Mouse (Mus musculus) forebrain, postnatal 0 days (tissue): ENCODE measurements at regions not wholly inside any gene's neighbourhood (a gene's known extent, or its start where the extent isn't known, plus 50 kb on each side); places are given as distances from the start of the nearest gene placed in this dataset.

ENCODE experiments used
- ATAC-seq: fragments of 200-750 bp; cut with Nextera tagmentation; 2 replicates; pipeline ENCODE4 v1.8.0; 2017; ENCODE audit warnings: mild to moderate bottlenecking, moderate library complexity
- DNase-seq: peaks from one replicate; pipeline ENCODE4 v3.0.0-alpha.2; 2015
- H3K27ac ChIP-seq: fragments of 300-500 bp; sonication (generic); 2 replicates; pipeline ENCODE4 v1.5.1; 2014; ENCODE audit warnings: low read depth, mild to moderate bottlenecking, antibody characterized with exemption, low read length, moderate library complexity, mixed read lengths
- H3K27me3 ChIP-seq: fragments of 300-500 bp; sonication (generic); 2 replicates; pipeline ENCODE4 v1.6.1; 2014; ENCODE audit warnings: mild to moderate bottlenecking, low read length, mixed read lengths; ENCODE audit not compliant: insufficient read depth
- H3K36me3 ChIP-seq: fragments of 300-500 bp; sonication (generic); 2 replicates; pipeline ENCODE4 v1.6.1; 2014; ENCODE audit warnings: mild to moderate bottlenecking, moderate library complexity; ENCODE audit not compliant: insufficient read depth
- H3K4me1 ChIP-seq: fragments of 300-500 bp; sonication (generic); 2 replicates; pipeline ENCODE4 v1.6.1; 2014; ENCODE audit warnings: antibody characterized with exemption; ENCODE audit not compliant: insufficient read depth
- H3K4me2 ChIP-seq: fragments of 300-500 bp; sonication (generic); 2 replicates; pipeline ENCODE4 v1.6.1; 2014; ENCODE audit warnings: low read depth, mild to moderate bottlenecking, moderate library complexity
- H3K4me3 ChIP-seq: fragments of 300-500 bp; sonication (generic); 2 replicates; pipeline ENCODE4 v1.5.1; 2014; ENCODE audit warnings: low read depth, low read length, mixed read lengths
- H3K9ac ChIP-seq: fragments of 300-500 bp; sonication (generic); 2 replicates; pipeline ENCODE4 v1.6.1; 2014; ENCODE audit warnings: mild to moderate bottlenecking
- H3K9me3 ChIP-seq: fragments of 300-500 bp; sonication (generic); 2 replicates; pipeline ENCODE4 v1.6.1; 2016; ENCODE audit warnings: low read length
- CTCF ChIP-seq: sonication (generic); IDR thresholded peaks from 2 replicates; pipeline ENCODE4 v1.5.1; 2016; ENCODE audit warnings: antibody characterized with exemption, control low read depth, low read depth
- WGBS: fragments of 180-500 bp; shearing (Covaris S2); extraction: QIAGEN DNeasy Blood & Tissue Kit; methylation state at CpG from one replicate; pipeline ENCODE4 v1.1.7; 2014; 5-methylcytosine and 5-hydroxymethylcytosine counted together

DNA sequence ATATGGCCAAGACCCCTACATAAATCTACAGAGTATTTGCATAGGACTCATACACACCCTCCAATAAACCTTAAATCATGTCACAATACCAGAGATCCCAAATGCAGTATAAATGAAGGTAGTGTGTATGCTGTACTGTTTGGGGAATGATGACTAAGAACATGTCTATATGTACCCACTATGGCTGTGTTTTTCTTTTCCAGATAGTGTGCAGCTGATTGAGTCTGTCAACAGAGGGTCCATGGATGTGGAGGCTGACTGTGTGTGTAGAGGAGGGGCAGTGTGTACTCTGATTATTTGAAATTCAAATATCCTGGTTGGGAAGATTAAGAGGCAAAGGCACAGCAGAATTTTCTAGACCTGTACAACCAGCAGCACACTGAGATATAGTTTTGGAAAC is 388.6 kb downstream of the Lpin1 start:
- ATAC-seq (no peak), DNase-seq (no peak)
- H3K27ac ChIP-seq, result no peak overlapping the region
- H3K4me1 ChIP-seq, result no peaks in the 10 kb centered on the region
- no peak overlapping the region for H3K4me3 ChIP-seq
- no peak overlapping the region for H3K4me2 ChIP-seq
- H3K9me3 ChIP-seq, result no peaks in the 10 kb centered on the region
- H3K36me3 ChIP-seq, result no peaks in the 10 kb centered on the region
- no peaks in the 10 kb centered on the region for H3K27me3 ChIP-seq
- TF ChIP-seq CTCF, result no peak
- H3K9ac ChIP-seq, result no peak overlapping the region

DNA sequence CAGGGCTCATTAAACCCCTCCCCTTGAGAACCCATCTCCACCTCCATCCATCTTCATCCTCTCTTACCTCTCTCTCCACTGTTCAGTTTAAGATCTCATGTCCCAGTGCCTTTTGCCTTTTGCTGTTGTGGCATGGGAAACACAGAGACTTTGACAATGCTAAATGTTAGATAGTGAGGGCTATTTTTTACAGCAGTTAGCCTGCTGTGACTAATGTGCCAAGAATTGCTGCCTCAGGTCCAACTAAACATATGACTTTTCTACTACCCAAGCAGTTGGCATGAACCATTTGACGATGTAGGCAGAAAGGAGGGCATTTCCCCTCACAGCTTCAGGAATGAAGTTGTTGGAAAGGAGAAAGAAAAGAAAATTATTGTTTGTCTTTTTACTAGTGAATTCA is 389.6 kb downstream of the Lpin1 start:
- TF ChIP-seq CTCF, result no peak
- Histone ChIP-seq H3K4me2 (no peak overlapping the region), H3K27me3 (no peaks in the 10 kb centered on the region), H3K9ac (no peak overlapping the region), H3K4me1 (no peaks in the 10 kb centered on the region), H3K36me3 (no peaks in the 10 kb centered on the region), H3K4me3 (no peak overlapping the region), H3K27ac (no peak overlapping the region), H3K9me3 (no peaks in the 10 kb centered on the region)
- ATAC-seq (no peak), DNase-seq (no peak)
- WGBS, result 77% methylated on average over 1 of the region's 1 CpGs

DNA sequence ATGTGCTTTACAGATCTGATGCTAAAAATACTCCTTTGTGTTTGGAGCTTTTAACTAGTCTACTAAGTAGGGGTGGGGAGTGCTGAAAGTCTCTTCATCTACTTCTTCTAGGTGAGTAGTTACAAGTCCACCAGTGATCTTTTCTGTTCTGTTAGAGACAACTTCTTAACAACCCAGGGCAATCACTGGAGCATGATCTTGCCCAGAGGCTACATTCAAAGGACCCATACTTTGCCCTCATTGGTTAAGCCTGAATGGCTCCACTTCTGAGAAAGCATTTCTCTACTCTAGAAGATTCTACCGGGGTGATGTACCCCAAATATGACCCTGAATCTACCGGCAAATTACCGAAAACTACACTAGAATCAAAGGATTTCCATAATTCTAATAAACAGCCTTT is 390.2 kb downstream of the Lpin1 start:
- H3K9me3 ChIP-seq, result no peaks in the 10 kb centered on the region
- no peak overlapping the region for H3K27ac ChIP-seq
- H3K27me3 ChIP-seq, result no peaks in the 10 kb centered on the region
- no peak for TF ChIP-seq CTCF
- DNase-seq (no peak), ATAC-seq (no peak)
- 94% methylated on average over 3 of the region's 3 CpGs for WGBS
- H3K4me3 ChIP-seq, result no peak overlapping the region
- no peaks in the 10 kb centered on the region for H3K36me3 ChIP-seq
- no peak overlapping the region for H3K4me2 ChIP-seq
- no peaks in the 10 kb centered on the region for H3K4me1 ChIP-seq
- H3K9ac ChIP-seq, result no peak overlapping the region

DNA sequence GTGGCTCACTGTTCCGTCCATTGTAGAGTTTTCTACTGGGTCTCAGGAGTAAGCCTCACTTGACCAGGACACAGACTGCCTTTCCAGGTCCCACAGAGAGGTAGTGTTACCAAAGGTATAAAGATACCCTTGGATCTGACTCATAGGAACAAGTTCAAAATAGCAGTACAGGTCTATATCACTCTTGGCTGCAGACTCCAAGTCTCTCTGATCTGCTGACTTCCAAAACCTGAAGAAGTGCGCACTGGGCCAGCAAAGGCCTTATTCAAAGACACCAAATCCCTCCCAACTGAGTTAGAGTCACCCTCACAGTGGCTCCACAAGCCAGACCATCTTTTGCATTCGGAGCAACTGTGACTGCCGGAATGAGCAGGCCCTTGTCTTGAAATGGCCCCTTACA is 391.9 kb downstream of the Lpin1 start:
- no peak overlapping the region for H3K4me2 ChIP-seq
- H3K36me3 ChIP-seq, result no peaks in the 10 kb centered on the region
- TF ChIP-seq CTCF, result no peak
- 82% methylated on average over 4 of the region's 4 CpGs for WGBS
- no peak overlapping the region for H3K27ac ChIP-seq
- H3K9me3 ChIP-seq, result no peaks in the 10 kb centered on the region
- H3K4me1 ChIP-seq, result no peaks in the 10 kb centered on the region
- H3K9ac ChIP-seq, result no peak overlapping the region
- H3K27me3 ChIP-seq, result no peaks in the 10 kb centered on the region
- ATAC-seq (no peak), DNase-seq (no peak)
- no peak overlapping the region for H3K4me3 ChIP-seq

DNA sequence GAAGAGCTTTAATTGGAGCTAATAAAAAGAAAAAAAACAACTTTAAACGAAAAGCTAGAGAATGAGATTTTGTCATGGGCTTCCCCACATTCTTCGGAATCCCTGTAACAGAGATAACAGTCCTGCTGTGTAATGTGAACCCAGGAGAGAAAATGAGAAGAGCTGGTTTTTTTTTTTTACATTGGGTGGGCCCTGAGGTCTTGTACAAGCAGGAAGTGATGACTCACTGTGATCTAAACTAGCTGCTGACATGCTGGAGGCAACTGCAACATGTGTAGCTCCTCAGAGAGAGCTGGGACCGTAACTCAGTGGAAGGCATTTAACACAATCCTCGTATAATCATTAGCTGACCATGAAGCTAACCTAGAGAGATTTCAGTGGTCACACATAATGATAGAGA is 393.8 kb upstream of the Trib2 start:
- TF ChIP-seq CTCF, result no peak
- WGBS, result 90% methylated on average over 4 of the region's 4 CpGs

DNA sequence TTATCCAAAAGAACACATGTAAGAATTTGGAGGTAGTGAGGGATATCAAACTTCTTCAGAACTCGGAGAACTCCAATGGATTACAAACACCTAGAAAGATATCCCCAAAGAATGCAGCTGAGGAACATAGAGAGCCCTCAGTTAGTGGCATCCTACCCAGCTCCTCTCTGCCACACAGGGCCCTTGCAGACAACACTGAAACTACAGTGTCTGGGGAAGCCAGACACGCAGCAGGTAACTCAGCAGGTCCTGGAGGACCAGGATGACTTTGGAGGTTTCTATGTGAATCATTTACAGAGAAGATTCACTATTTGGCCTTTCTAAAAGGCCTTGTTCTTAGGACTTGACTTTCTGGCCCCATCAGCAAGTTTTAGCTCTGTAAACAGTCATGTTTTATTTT is 393.4 kb upstream of the Trib2 start:
- H3K27me3 ChIP-seq, result no peaks in the 10 kb centered on the region
- H3K4me3 ChIP-seq, result no peak overlapping the region
- no peaks in the 10 kb centered on the region for H3K9me3 ChIP-seq
- no peak for TF ChIP-seq CTCF
- no peaks in the 10 kb centered on the region for H3K4me1 ChIP-seq
- no peak overlapping the region for H3K27ac ChIP-seq
- DNase-seq (no peak), ATAC-seq (no peak)
- H3K36me3 ChIP-seq, result no peaks in the 10 kb centered on the region
- H3K9ac ChIP-seq, result no peak overlapping the region
- 86% methylated on average over 2 of the region's 2 CpGs for WGBS
- no peak overlapping the region for H3K4me2 ChIP-seq

More for the DNA sequence above, 393.8 kb upstream of the Trib2 start:
- DNase-seq (no peak), ATAC-seq (no peak)
- Histone ChIP-seq H3K4me1 (no peaks in the 10 kb centered on the region), H3K9me3 (no peaks in the 10 kb centered on the region), H3K9ac (no peak overlapping the region), H3K4me3 (no peak overlapping the region), H3K4me2 (no peak overlapping the region), H3K36me3 (no peaks in the 10 kb centered on the region), H3K27ac (no peak overlapping the region), H3K27me3 (no peaks in the 10 kb centered on the region)

DNA sequence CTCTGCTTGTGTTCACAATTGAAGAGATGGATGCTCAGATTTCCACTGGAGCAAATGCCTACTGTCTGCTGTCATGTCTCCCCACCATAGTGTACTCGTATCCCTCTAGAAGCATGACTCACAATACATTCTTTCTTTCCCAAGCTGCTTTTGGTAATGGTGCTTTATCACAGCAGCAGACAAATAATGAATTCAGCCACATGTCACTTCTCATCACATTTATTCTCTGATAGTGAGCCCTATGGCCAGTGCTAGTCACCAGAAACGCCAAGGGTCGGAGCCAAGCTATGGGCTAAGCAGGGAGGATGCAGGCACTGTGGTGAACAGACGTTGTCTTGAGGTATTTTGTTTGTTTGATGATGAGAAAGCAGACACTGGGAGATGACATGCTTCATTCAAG is 388.2 kb upstream of the Trib2 start:
- no peak overlapping the region for H3K9ac ChIP-seq
- no peaks in the 10 kb centered on the region for H3K27me3 ChIP-seq
- H3K4me1 ChIP-seq, result no peaks in the 10 kb centered on the region
- no peaks in the 10 kb centered on the region for H3K36me3 ChIP-seq
- no peak overlapping the region for H3K27ac ChIP-seq
- WGBS, result 79% methylated on average over 4 of the region's 4 CpGs
- no peak for DNase-seq
- no peaks in the 10 kb centered on the region for H3K9me3 ChIP-seq
- no peak for ATAC-seq
- TF ChIP-seq CTCF, result no peak
- H3K4me3 ChIP-seq, result no peak overlapping the region
- H3K4me2 ChIP-seq, result no peak overlapping the region

DNA sequence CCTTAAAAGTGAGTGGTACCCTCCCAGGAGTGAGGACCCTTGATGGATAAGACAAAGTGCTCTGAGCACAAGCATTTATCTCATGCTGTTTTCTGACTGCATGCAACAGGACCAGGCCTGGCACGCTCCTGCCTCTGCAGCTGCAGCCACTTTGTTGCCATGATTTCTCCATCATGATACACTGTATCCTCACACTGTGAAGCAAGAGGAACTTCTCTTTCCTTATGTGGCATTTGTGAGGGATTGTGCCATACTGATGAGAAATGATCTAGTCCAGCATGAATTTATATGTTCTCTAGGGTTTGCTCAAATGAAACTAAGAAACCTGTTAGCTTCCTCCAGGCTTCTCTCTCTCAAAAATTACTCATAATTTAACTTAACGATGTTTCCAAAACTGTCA is 380.2 kb upstream of the Trib2 start:
- Histone ChIP-seq H3K4me1 (no peaks in the 10 kb centered on the region), H3K9ac (no peak overlapping the region), H3K9me3 (no peaks in the 10 kb centered on the region), H3K27ac (no peak overlapping the region), H3K4me2 (no peak overlapping the region), H3K4me3 (no peak overlapping the region), H3K27me3 (no peaks in the 10 kb centered on the region), H3K36me3 (no peaks in the 10 kb centered on the region)
- 83% methylated on average over 2 of the region's 2 CpGs for WGBS
- ATAC-seq, result no peak
- DNase-seq, result no peak
- TF ChIP-seq CTCF, result no peak
